Mouse (Mus musculus) neural tube, embryonic 15.5 days (tissue): ENCODE results near the gene Cfb. TPM values are rescaled to one million over a fixed set of nuclear protein-coding genes. Genes with fewer than 3 reads are reported as not detected.
"Not testable (repeated sequence)": the region's sequence is repeated elsewhere in the genome, so short reads cannot be mapped to it uniquely, and the experiment has no call there.

Experiments
- ATAC-seq: fragments of 200-750 bp; cut with Nextera tagmentation; 2 replicates; pipeline ENCODE4 v1.8.0; 2017; ENCODE audit warnings: mild to moderate bottlenecking, moderate TSS enrichment, moderate library complexity; ENCODE audit not compliant: low FRiP score
- H3K27ac ChIP-seq: fragments of 300-500 bp; sonication (generic); replicated peaks from 2 replicates; pipeline ENCODE4 v1.5.1; 2015; ENCODE audit warnings: mild to moderate bottlenecking, inconsistent platforms
- H3K27me3 ChIP-seq: fragments of 300-500 bp; sonication (generic); replicated peaks from 2 replicates; pipeline ENCODE4 v1.6.1; 2015; ENCODE audit warnings: inconsistent platforms
- H3K36me3 ChIP-seq: fragments of 300-500 bp; sonication (generic); 2 replicates; pipeline ENCODE4 v1.6.1; 2015; ENCODE audit warnings: inconsistent platforms
- H3K4me1 ChIP-seq: fragments of 300-500 bp; sonication (generic); 2 replicates; pipeline ENCODE4 v1.6.1; 2015; ENCODE audit warnings: inconsistent platforms
- H3K4me2 ChIP-seq: fragments of 300-500 bp; sonication (generic); 2 replicates; pipeline ENCODE4 v1.6.1; 2015; ENCODE audit warnings: inconsistent platforms, mild to moderate bottlenecking, moderate library complexity
- H3K4me3 ChIP-seq: fragments of 300-500 bp; sonication (generic); replicated peaks from 2 replicates; pipeline ENCODE4 v1.5.1; 2015; ENCODE audit warnings: mild to moderate bottlenecking, inconsistent platforms
- H3K9ac ChIP-seq: fragments of 300-500 bp; sonication (generic); replicated peaks from 2 replicates; pipeline ENCODE4 v1.6.1; 2015; ENCODE audit warnings: mild to moderate bottlenecking, inconsistent platforms
- H3K9me3 ChIP-seq: fragments of 300-500 bp; sonication (generic); replicated peaks from 2 replicates; pipeline ENCODE4 v1.6.1; 2016; ENCODE audit warnings: inconsistent platforms
- WGBS: fragments of 180-500 bp; shearing (Covaris S2); methylation state at CpG from one replicate; pipeline ENCODE4 v1.1.7; 2015; ENCODE audit warnings: mixed read lengths; 5-methylcytosine and 5-hydroxymethylcytosine counted together
- polyA plus RNA-seq: library from polyadenylated mRNA; unstranded; fragments of >200 nt; fragmentation: Nextera tagmentation; extraction: Ambion mirVana; gene quantifications from 2 replicates; pipeline ENCODE4 v1.2.1, GENCODE M21; 2015

Gene Cfb
- 2.4 and 5.9 TPM in 2 replicates for polyA plus RNA-seq

- no peak within 1 kb of the TSS for H3K27ac ChIP-seq
- H3K4me1 ChIP-seq: no peaks in the 10 kb centered on the region
- no peaks in the 10 kb centered on the region; the same call in 1 of the 2 replicates for H3K36me3 ChIP-seq
- H3K4me2 ChIP-seq: no peak within 1 kb of the TSS
- no peak within 1 kb of the TSS for H3K4me3 ChIP-seq
- WGBS: 69% methylated on average over 8 of the region's 8 CpGs
- no peaks in the 10 kb centered on the region for H3K9me3 ChIP-seq
- no peak for ATAC-seq
- no peaks in the 10 kb centered on the region for H3K27me3 ChIP-seq
- no peak within 1 kb of the TSS for H3K9ac ChIP-seq
These were observed at the start of gene Cfb for GRCm38 (mm10) chr17:34862416-34863081. Gene Cfb (minus strand): TSS chr17:34862518.

- Histone ChIP-seq H3K4me2 (no peak overlapping the region), H3K4me3 (no peak overlapping the region), H3K36me3 (peaks cover 69% of the 10 kb centered on the region), H3K9ac (no peak overlapping the region), H3K27me3 (no peaks in the 10 kb centered on the region), H3K9me3 (no peaks in the 10 kb centered on the region), H3K4me1 (no peaks in the 10 kb centered on the region), H3K27ac (no peak overlapping the region)
- 53% methylated on average over 5 of the region's 5 CpGs for whole genome bisulfite sequencing
- ATAC-seq: peak; percentile 26; the same call in 1 of the 2 replicates
These were observed 49.6 kb upstream of the Cfb start for GRCm38 (mm10) chr17:34911945-34912351.

- WGBS: 93% methylated on average over 10 of the region's 10 CpGs
- Histone ChIP-seq H3K9me3 (no peaks in the 10 kb centered on the region), H3K27me3 (no peaks in the 10 kb centered on the region), H3K4me3 (no peak overlapping the region), H3K4me1 (no peaks in the 10 kb centered on the region), H3K9ac (no peak overlapping the region), H3K4me2 (no peak overlapping the region), H3K27ac (no peak overlapping the region), H3K36me3 (peaks cover 78% of the 10 kb centered on the region)
- ATAC-seq: no peak
These were observed 48.7 kb upstream of the Cfb start for GRCm38 (mm10) chr17:34910982-34911381.

- WGBS: 92% methylated on average over 9 of the region's 9 CpGs
- no peak for ATAC-seq
These were observed 40.6 kb upstream of the Cfb start for GRCm38 (mm10) chr17:34902895-34903294.

GRCm38 (mm10) chr17:34901948-34902347 lies 39.6 kb upstream of the Cfb start:
- WGBS: 91% methylated on average over 9 of the region's 10 CpGs
- H3K9me3 ChIP-seq, H3K4me3 ChIP-seq, H3K9ac ChIP-seq, H3K4me2 ChIP-seq, H3K27me3 ChIP-seq, ATAC-seq, H3K27ac ChIP-seq: not testable (repeated sequence)
- H3K36me3 ChIP-seq: peaks cover 49% of the 10 kb centered on the region
- H3K4me1 ChIP-seq: peaks cover 25% of the 10 kb centered on the region

More at GRCm38 (mm10) chr17:34902895-34903294, 40.6 kb upstream of the Cfb start:
- Histone ChIP-seq H3K9me3 (no peaks in the 10 kb centered on the region), H3K4me2 (no peak overlapping the region), H3K27me3 (no peaks in the 10 kb centered on the region), H3K4me1 (peaks cover 16% of the 10 kb centered on the region), H3K36me3 (peaks cover 59% of the 10 kb centered on the region), H3K4me3 (no peak overlapping the region), H3K27ac (no peak overlapping the region), H3K9ac (no peak overlapping the region)

GRCm38 (mm10) chr17:34900826-34901225 lies 38.5 kb upstream of the Cfb start:
- not testable (repeated sequence) for H3K27me3 ChIP-seq, H3K9me3 ChIP-seq, H3K27ac ChIP-seq, ATAC-seq, H3K9ac ChIP-seq, H3K4me3 ChIP-seq
- Histone ChIP-seq H3K4me2 (peak overlapping the region; percentile 98; the same call in 1 of the 2 replicates), H3K4me1 (peaks cover 36% of the 10 kb centered on the region), H3K36me3 (peaks cover 38% of the 10 kb centered on the region)

- Histone ChIP-seq H3K9ac (peak overlapping the region; percentile 95), H3K4me1 (peaks cover 42% of the 10 kb centered on the region), H3K27me3 (no peaks in the 10 kb centered on the region), H3K9me3 (no peaks in the 10 kb centered on the region), H3K27ac (peak overlapping the region; percentile 97; the same call in 1 of the 2 replicates), H3K4me2 (peak overlapping the region; percentile 98), H3K36me3 (peaks cover 29% of the 10 kb centered on the region), H3K4me3 (peak overlapping the region; percentile 86)
- WGBS: 4% methylated on average over 5 of the region's 5 CpGs
- ATAC-seq: no peak
These were observed 37.5 kb upstream of the Cfb start for GRCm38 (mm10) chr17:34899890-34900243.

GRCm38 (mm10) chr17:34899053-34899889 lies 37.0 kb upstream of the Cfb start:
- ATAC-seq: no peak

GRCm38 (mm10) chr17:34898706-34899052 lies 36.4 kb upstream of the Cfb start:
- H3K4me3 ChIP-seq: peak overlapping the region; percentile 86
- no peaks in the 10 kb centered on the region for H3K9me3 ChIP-seq
- no CpG with 5 or more reads among the region's 47 CpGs for WGBS
- H3K4me2 ChIP-seq: peak overlapping the region; percentile 98
- H3K9ac ChIP-seq: peak overlapping the region; percentile 95
- peak overlapping the region; percentile 97 for H3K27ac ChIP-seq
- peaks cover 17% of the 10 kb centered on the region for H3K36me3 ChIP-seq
- ATAC-seq: peak; percentile 12; the same call in 1 of the 2 replicates
- H3K27me3 ChIP-seq: no peaks in the 10 kb centered on the region
- H3K4me1 ChIP-seq: peaks cover 45% of the 10 kb centered on the region

More at GRCm38 (mm10) chr17:34899053-34899889, 37.0 kb upstream of the Cfb start:
- H3K4me1 ChIP-seq: peaks cover 42% of the 10 kb centered on the region
- H3K36me3 ChIP-seq: peaks cover 23% of the 10 kb centered on the region
- peak overlapping the region; percentile 86 for H3K4me3 ChIP-seq
- WGBS: 0% methylated on average over 32 of the region's 45 CpGs
- H3K9me3 ChIP-seq: no peaks in the 10 kb centered on the region
- H3K27me3 ChIP-seq: no peaks in the 10 kb centered on the region
- peak overlapping the region; percentile 97 for H3K27ac ChIP-seq
- peak overlapping the region; percentile 95 for H3K9ac ChIP-seq
- H3K4me2 ChIP-seq: peak overlapping the region; percentile 98

GRCm38 (mm10) chr17:34898160-34898586 lies 35.9 kb upstream of the Cfb start, which contains the start of the genes C2 and Ehmt2:
Gene C2 (minus strand): TSS chr17:34898265.
Gene Ehmt2 (plus strand): TSS chr17:34898469.
- H3K4me1 ChIP-seq: peaks cover 49% of the 10 kb centered on the region
- no peaks in the 10 kb centered on the region for H3K27me3 ChIP-seq
- WGBS: 0% methylated on average over 24 of the region's 44 CpGs
- peak within 1 kb of the TSS; percentile 95 for H3K9ac ChIP-seq
- ATAC-seq: peak; percentile 30
- no peaks in the 10 kb centered on the region for H3K9me3 ChIP-seq
- peak within 1 kb of the TSS; percentile 86 for H3K4me3 ChIP-seq
- H3K36me3 ChIP-seq: peaks cover 12% of the 10 kb centered on the region
- H3K4me2 ChIP-seq: peak within 1 kb of the TSS; percentile 98
- peak within 1 kb of the TSS; percentile 97 for H3K27ac ChIP-seq

- WGBS: 20% methylated on average over 10 of the region's 10 CpGs
- no peak for ATAC-seq
- Histone ChIP-seq H3K9ac (peak overlapping the region; percentile 95), H3K27ac (peak overlapping the region; percentile 97), H3K27me3 (no peaks in the 10 kb centered on the region), H3K4me2 (peak overlapping the region; percentile 98), H3K4me1 (peaks cover 49% of the 10 kb centered on the region), H3K9me3 (no peaks in the 10 kb centered on the region), H3K4me3 (peak overlapping the region; percentile 86), H3K36me3 (peaks cover 6% of the 10 kb centered on the region)
These were observed 35.2 kb upstream of the Cfb start for GRCm38 (mm10) chr17:34897373-34898159.
